Mouse (Mus musculus) cerebellum, adult 11 months (tissue): ENCODE data around the gene Tm4sf1.

Experiments
- DNase-seq: peaks from one replicate; pipeline ENCODE4 v3.0.0; 2022

Gene Tm4sf1

DNA sequence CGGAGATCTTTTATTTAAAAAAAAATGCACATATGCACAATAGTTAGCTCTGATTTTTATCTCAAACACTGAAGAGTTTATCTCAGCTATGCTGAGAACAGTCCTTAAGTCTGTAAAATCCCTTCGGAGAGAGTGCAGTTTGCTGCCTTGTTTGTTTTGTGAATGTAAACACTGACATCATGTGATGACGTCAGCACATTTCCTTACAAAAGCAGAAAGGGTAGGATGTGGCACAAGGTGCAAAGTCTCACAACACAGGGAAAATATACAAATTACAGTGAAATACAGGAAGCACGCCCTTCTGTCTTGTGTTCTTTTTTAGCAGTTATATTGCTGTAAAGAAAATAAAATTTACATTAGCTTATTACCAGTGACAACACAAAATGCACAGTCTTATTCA lies 14.3 kb downstream of the Tm4sf1 start:
- no peak for DNase-seq

DNA sequence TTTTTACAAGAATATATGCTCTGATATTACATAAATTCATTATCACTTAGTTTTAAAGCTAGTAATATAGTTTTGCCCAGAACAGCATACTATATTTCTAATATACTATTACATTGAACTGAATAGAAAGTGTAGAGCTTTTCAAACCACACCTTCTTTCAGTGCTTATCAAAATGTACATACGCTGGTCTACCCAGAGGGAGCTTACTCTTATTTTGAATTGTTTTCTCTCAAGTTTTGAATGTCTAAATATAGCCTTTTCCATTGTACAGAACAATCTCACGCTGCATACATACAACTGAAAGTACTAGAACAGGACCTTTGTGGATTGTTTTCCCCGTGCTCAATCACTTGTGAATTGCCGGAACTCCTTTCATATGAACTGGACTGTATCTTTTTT lies 23.6 kb downstream of the Tm4sf1 start:
- no peak for DNase-seq

DNA sequence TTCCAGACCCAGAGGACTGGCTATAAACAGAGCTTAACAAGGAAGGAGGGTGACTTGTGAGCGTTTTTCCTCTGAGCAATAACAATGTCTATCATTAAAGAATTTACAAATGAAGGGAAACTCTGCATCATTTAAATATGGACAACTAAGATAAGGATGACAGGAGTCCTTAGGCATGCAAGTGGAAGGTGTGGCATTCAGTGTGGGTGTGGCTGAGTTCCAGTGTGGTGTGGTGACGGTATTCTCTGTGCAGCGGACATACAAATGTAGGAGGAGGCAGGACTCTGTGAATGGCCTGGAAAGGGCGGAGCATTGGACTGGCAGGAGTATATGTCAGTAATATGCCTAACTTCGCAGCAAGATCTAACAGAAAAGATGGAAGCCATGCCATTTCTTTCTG lies 24.3 kb downstream of the Tm4sf1 start:
- no peak for DNase-seq

GRCm38 (mm10) chr3:57276821-57277220 lies 25.0 kb downstream of the Tm4sf1 start:
- no peak for DNase-seq

- no peak for DNase-seq
Observed at GRCm38 (mm10) chr3:57268994-57269393, 32.8 kb downstream of the Tm4sf1 start.

DNA sequence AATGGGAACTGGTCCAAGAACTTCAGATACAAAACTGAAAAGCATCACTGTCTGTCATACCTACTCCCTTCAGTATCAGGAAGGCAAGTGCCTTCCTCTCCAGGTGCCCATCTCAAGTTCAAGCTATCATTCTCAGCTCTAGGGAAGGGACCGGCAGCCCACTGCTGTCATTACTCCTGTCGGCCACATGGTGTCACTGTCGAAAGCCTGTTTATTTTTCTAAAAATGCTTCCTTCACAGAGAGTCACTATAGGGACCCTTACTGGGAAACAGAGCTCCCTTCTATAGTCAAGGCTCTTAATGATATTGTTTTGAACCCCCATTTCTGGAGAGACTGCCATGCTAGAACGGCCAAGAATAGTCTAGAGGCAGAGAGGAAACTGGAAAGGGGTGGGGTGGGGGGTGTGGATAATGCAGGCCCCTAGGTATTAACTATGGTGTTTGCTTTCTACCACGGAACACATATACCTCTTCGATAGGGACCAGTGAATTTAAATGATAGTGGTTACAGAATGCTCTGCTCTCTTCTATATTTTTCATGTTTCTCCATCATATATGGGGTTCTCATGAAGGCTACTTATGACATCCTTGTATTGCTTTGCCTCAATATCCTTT lies 34.1 kb downstream of the Tm4sf1 start:
- peak; percentile 3 for DNase-seq

GRCm38 (mm10) chr3:57253041-57253440 lies 48.7 kb downstream of the Tm4sf1 start:
- DNase-seq = no peak

DNA sequence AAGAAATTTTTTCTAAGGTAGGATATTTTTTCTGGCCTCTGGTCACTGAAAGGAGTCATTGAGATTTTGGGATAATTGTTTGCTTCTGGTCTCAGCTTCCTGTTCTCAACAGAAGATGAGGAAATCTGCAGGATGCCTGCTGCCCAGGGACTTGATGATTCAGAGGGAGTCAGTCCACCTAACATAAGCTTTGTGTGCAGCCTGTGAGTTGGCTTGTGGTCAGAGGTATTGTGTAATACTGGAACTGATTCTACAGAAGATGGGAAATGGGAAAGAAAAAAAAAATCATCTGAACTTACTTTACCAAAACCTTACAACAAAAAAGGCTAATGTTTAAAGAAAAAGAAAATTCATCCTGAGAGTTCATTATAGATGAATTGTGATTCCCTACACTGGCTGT lies 49.2 kb downstream of the Tm4sf1 start:
- DNase-seq = no peak

DNA sequence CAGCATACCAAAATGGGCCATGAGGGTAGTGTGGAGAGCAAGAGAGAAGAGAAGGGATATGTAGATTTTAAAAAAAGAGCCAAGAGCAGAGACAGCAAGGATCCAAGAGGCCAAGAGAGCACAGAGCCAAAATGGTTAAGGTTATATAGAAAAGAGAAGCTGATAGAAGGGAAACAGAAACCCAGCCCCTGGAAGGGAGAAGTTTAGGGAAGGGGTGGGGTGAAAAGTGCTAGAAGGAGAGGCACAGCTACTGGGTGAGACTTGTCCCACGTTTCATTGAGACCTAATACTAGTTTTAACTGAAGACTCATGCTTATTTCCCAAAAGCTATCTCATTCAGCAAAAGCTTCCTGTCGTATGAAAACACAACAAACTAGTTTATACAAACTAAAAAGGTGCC lies 56.5 kb downstream of the Tm4sf1 start:
- DNase-seq = no peak
